Mouse (Mus musculus) retina, embryonic 14.5 days (tissue): ENCODE measurements at regions not wholly inside any gene's neighbourhood (a gene's known extent, or its start where the extent isn't known, plus 50 kb on each side); places are given as distances from the start of the nearest gene placed in this dataset.
A peak's percentile ranks its signal among the peaks of the same experiment; 100 is the strongest.

Experiments
- DNase-seq: peaks from one replicate; pipeline ENCODE4 v3.0.0-alpha.2; 2015; ENCODE audit warnings: low spot score

GRCm38 (mm10) chr9:43466883-43467282 lies 156.2 kb downstream of the Trim29 start:
- DNase-seq, result no peak

GRCm38 (mm10) chr9:43469215-43469614 lies 158.6 kb downstream of the Trim29 start:
- no peak for DNase-seq

DNA sequence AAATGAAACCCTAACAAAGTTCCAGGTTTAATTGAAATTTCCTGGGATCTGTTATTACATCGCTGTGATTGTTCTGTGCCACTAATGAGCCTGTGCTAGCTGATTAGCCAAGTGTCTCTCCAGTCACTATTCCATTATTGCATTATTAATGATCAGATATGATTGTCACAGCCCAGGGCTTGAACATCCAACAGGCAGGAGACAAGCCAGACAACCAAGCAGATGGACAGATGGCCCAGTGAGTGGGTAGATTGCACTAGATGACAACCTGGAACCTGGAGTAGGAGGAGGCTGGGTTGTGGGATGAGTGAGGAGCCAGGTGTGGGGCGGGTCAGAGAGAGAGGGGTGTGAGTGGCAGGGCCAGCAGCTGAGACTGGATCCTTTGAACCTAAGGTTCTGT lies 161.6 kb downstream of the Trim29 start:
- no peak for DNase-seq

DNA sequence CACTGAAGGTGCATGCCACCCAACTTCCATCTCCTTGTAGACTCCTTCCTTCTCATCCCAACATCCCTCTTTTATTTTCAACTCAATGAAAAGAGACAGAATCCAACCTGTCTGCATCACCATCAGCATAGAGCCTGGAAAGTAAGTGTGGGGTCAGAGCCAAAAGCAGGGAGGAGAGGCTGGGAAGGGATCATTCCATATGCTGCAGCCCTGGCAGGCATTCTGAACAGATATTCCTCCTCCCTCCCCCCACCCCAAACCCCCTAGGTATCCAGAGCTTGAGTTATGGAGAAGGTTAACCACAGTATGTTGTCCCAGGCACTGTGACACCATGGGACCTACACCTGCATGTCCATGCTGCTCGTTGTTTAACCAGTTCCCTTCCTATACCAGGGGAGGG lies 162.5 kb downstream of the Trim29 start:
- no peak for DNase-seq

DNA sequence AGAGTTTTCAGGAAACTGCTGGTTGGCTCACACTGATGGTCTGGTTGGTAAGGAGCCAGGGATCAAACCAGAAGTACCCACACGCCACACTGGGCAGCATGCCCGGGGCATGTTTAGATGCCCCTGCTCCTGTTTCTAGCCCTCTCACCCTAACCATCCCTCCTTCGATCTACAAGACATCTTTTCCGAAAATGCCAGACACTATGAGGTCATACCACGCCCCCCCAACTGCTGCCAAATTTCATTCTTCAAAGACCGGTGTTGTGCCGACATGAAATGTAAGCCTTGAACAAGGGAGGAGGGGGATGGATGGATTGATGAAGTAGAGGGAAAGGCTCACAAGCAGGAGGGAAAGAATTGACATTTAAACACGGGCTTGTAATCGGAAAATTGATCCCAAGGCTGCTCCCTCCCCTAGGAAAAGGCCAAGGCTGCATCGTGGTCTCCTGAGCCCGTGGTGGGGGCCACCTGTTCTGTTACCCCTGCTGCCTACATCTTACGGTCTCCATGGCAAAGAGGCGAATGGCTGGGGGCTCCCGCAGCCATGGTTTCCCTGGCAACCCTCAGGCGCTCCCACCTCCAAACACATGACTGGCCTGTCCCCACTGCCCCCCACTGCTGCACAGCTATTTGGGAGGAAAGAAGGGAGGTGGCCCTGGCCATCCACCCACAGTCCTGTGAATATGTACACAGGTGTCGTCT lies 163.1 kb downstream of the Trim29 start:
- no peak for DNase-seq

DNA sequence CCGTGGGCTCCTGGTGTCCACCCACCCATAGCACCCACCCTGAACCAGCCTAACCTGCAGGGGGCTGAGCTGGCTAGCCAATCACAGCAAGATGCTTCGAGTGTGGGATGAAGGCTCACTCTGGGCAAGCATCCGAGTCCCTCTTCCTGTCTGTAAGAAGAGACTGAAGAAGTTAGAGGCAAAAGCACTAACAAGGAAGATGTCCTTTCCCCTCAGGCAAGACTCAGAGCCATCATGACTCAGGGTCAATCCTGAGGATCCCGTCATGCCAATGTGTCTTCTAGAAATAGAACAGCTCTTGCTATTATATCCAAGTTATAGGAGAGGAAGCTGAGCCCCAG lies 163.6 kb downstream of the Trim29 start:
- no peak for DNase-seq

DNA sequence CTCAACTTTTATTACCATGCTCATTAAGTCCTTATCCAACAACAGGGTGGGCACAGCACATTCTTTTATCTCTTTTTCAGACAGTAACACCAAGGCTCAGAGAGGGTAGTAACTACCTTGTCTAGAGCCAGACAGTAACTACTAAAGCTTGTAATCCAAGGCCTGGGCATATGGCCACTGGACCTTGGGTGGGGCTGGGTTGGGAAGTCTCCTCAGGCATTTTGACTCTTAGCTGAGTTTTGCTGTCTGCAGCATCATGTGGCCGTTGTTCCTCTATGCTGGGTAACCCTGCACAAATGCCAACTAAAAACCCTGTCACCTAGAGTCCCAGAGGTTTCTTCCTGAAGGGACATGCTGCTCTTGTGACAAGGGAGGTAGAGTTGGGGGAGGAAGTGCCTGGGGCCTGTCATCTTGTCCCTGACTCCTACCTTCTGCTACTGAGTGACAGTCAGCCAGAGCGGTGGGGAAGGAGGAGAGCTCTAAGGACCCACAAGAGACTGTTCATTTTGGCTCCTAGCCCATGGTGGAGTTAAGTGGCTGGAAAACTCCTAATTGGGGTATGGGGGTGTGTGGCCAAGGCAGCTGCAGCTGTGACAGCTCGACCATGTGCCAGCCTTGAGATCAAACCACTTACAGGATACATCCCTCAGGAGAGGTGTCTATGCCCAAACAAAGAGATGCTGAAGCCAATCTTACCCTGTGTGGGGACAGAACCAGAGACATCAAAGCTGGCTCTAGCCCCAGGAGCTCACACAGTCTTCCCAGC lies 170.4 kb downstream of the Trim29 start:
- no peak for DNase-seq

GRCm38 (mm10) chr9:43482101-43483090 lies 171.7 kb downstream of the Trim29 start:
- no peak for DNase-seq

GRCm38 (mm10) chr9:43483195-43483594 lies 172.5 kb downstream of the Trim29 start:
- DNase-seq, result no peak

GRCm38 (mm10) chr9:43483906-43484305 lies 173.3 kb downstream of the Trim29 start:
- no peak for DNase-seq

DNA sequence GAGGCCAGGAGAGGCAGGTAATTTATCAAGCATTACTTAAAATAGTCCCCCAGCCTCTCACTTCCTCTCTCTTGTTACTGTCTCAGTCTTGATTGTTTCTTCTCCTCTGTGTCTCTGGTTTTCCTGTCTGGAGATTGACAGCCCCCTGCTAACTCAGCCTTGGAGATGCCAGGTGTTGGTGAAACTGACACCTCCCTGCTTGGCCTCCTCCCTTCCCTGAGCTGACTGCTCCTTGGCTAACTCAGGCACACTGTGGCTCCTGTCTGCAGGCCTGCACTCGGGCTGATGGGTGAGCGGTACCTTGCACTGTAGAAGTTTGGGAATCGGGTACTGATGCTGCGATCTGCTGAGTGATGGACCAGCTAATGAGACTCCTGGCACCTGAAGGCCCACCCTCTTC lies 176.1 kb downstream of the Trim29 start:
- DNase-seq, result no peak

DNA sequence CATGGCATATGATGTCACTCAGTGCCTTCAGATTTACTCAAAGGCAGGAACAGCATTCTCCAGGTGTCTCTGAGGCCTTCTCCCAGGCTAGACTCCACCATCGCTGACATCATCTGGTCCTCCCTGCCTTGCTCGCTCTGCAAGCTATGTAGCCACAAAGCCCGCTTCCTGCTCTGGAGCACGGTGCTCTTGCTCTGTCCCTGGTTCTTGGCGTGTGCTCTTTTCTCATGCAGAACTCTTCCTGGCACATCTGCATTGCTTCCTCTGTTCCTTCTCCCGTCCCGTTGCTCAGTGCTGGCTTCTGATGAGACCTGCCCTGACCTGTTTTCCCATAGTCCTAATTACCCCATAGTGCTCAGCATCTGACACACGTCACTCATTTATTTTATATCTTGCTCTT lies 178.6 kb downstream of the Trim29 start:
- no peak for DNase-seq

- peak; percentile 73 for DNase-seq
Measured at GRCm38 (mm10) chr9:43491024-43491751, 180.5 kb downstream of the Trim29 start.

DNA sequence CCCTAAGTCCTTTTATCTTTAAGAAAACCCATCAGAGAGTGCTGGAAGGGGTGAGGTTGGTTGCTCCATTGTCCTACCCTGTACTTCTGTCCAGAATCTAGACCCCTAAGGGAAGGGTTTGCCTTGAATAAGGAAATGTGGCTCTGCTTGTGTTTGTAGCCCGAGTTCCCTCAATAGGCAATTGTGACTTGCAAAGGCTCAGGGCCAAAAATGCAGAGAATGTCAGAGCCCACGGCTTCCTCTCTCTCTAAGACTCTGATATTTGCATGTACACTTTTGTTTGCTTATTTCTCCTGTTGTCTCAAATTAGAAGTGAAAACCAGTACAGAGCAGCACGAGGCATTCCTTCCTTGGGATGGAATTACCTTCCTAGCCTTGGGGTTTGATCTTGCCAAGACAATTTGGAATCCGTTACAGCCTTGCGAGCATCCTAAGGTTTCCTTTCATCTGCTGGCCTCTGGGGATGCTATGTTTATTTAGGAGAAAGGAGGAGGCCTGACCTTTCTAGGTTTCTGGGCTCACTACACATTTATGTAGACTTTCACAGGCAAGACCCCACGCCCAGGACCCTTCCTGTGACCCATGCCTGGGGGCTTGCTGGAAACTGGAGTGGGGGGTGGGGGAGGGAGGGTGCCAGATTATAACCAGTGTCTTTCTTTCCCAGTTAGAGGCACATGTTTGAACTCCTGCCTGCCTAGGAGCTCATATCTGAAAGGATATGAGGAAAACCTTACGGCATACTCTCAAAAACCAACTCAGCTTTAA lies 181.8 kb downstream of the Trim29 start:
- no peak for DNase-seq

GRCm38 (mm10) chr9:43498596-43498995 lies 187.9 kb downstream of the Trim29 start:
- DNase-seq, result no peak

DNA sequence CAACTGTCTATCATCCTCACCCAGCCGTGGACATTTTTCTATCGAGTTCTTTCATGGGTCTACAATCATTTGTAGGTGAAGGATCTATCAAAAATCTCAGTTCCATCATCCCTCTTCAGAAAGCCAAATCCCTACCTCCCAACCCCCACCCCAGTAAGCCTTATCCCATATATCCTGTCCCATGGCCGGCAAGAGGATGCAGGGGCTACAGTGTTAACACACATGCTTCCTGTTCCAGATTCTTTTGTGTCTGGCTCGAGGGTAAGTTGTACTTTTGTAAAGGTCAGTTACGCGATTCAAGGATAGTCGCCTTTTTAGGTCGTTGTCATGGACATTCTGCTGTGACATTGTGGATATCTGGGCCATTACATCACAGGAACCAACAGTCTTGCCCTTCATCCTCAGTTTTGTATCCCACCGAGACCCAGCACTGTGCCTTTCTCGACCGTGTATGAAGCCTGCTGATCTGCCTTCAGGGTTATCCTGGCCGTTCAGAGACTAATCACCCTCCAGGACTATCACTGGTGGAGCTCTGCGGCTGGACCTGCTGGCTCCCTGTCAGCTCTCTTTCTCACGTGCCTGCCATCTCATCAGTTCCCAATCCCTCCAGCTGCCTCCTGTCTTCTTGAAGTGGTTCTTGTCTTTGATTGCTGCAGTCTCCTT lies 193.8 kb downstream of the Trim29 start:
- peak; percentile 26 for DNase-seq

DNA sequence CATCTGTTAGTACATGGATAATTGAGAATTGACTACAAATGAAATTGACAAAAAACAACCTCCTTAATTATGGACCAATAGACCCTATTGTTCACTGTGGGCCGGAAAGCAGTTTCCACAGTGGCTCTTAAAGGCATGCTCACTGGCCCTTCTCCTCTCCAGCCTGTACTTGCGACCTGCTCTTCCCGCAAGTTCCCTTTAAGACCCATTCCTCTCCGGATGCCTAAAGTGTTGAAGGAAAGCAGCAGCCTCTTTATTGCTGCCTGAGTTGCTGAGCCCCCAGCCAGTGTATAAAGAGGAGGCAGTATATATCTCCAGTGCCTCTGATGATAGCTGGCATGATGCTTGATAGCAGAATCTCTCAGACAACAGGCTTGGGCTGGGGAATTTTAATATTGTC lies 195.2 kb downstream of the Trim29 start:
- peak; percentile 66 for DNase-seq

DNA sequence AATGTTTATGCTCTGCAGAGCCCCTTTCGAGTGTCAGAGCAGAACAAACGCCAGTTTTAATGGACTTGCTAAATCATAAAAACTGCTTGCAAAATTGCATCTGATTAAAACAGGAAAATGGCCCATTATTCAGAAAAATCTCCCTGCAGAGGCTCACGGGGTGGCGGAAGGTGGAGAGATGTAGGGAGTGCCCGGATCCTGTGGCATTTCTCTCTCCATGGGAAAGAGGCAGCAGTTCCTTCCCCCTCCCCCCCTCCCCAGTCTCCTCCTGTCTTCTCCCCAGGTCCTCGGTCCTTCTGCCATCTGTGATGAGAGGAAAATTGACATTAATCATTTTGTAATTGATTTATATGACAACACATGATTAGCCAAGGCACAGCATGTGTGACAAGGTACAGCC lies 195.6 kb downstream of the Trim29 start:
- DNase-seq, result no peak

DNA sequence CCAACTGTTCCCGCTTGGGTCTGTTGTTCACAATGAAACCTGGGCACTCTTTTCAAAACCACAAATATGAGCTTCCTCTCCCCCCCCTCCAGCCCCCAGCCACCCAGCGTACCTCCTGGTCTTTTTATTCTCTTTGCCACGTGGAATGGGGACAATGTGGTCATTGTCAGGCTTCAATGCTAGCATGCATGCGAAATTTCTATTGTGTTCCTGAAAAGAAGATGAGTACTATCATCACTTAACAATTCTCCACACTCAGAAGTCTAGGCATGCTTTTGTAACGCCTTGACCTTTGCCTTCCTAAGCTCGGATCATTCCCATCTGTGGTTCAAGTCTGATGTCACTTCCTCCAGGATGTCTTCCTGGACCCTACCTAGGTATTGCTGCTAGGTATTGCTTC lies 202.2 kb downstream of the Trim29 start:
- peak; percentile 15 for DNase-seq

DNA sequence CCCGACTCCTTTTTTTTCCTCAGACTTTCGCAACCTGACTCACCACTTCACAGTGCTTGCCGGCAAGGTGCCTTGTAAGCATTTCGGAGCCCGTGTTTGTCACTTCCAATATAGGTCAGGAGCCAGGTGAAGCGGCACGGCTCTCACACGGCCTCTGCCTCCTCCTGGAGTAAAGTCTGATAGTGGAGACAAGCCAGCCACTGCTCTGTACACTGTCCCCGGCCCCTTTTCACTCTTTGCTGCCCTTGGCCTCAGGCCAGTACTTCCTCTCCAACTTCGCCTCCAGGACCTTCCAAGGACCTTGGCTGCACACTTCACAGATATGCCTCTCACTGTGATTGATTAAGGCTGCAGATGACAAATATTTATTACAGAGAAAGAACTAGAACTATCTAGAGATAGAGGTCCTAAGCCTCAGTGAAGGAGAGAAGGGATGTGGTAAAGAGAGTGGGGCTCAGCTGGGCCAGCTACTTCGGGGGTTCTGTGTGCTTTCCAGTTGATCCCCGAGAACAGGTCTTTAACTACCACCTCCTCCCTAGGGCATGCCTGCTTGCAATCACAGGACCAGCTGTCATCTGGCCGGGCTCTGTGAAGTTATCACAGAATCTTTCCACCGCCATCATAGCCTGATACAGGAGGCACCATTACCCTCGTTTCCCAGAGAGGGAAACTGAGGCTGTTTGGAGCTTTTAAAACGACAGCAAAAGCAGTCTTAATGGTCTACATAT lies 204.2 kb downstream of the Trim29 start:
- DNase-seq, result peak; percentile 69
